Mouse (Mus musculus) megakaryocyte-erythroid progenitor cell, adult 5-6 weeks (primary cell): ENCODE data around the gene Bcl2l10. TPM values are rescaled to one million over a fixed set of nuclear protein-coding genes. Genes with fewer than 3 reads are reported as not detected.
A peak's percentile ranks its signal among the peaks of the same experiment; 100 is the strongest.

Experiments used
- ATAC-seq: replicated peaks from 2 replicates; pipeline ENCODE4 v1.8.0; 2016; ENCODE audit warnings: mild to moderate bottlenecking, inconsistent platforms; ENCODE audit not compliant: severe bottlenecking, poor library complexity, low FRiP score, low TSS enrichment
- total RNA-seq, 2 experiments: library from RNA; stranded (forward) in 1 of 2; stranded (reverse) in 1 of 2; fragments of 200-1000, 215-1000 nt in 1 of 2; fragments of >200 nt in 1 of 2; fragmentation: Nextera tagmentation in 1 of 2; gene quantifications; 2 replicates each; pipeline ENCODE4 v1.2.3; 2014 to 2017

The Bcl2l10 gene
- total RNA-seq (2014; fragmentation: Nextera tagmentation): not detected in 2 replicates
- not detected in 2 replicates for total RNA-seq (2017)

GRCm38 (mm10) chr9:75347458-75347857 lies at the start of gene Bcl2l10:
Gene Bcl2l10, plus strand, starts transcription at chr9:75347758.
- ATAC-seq: no peak

GRCm38 (mm10) chr9:75299342-75299741 lies 48.2 kb upstream of the Bcl2l10 start:
- ATAC-seq: 0 out of 2 replicates have a peak, but pooled peaks have one; percentile 52

- no peak for ATAC-seq
These were observed 44.5 kb upstream of the Bcl2l10 start for GRCm38 (mm10) chr9:75303033-75303432.

GRCm38 (mm10) chr9:75303701-75304261 lies 43.8 kb upstream of the Bcl2l10 start:
- no peak for ATAC-seq

- no peak for ATAC-seq
These were observed 43.3 kb upstream of the Bcl2l10 start for GRCm38 (mm10) chr9:75304286-75304685.

- no peak for ATAC-seq
These were observed 41.2 kb upstream of the Bcl2l10 start, which contains the start of gene Gnb5 for GRCm38 (mm10) chr9:75306126-75306898. Gene Gnb5, plus strand, starts transcription at chr9:75306288.

GRCm38 (mm10) chr9:75307015-75307414 lies 40.5 kb upstream of the Bcl2l10 start:
- no peak for ATAC-seq

GRCm38 (mm10) chr9:75308621-75309020 lies 38.9 kb upstream of the Bcl2l10 start:
- ATAC-seq: no peak

- ATAC-seq: 0 out of 2 replicates have a peak, but pooled peaks have one; percentile 35
These were observed 35.5 kb upstream of the Bcl2l10 start for GRCm38 (mm10) chr9:75312008-75312407.

- ATAC-seq: no peak
These were observed 34.3 kb upstream of the Bcl2l10 start for GRCm38 (mm10) chr9:75313138-75313831.

- peak; percentile 89 for ATAC-seq
These were observed 33.6 kb upstream of the Bcl2l10 start for GRCm38 (mm10) chr9:75313832-75314516.

- no peak for ATAC-seq
These were observed 32.9 kb upstream of the Bcl2l10 start for GRCm38 (mm10) chr9:75314517-75315105.

- ATAC-seq: no peak
These were observed 32.3 kb upstream of the Bcl2l10 start for GRCm38 (mm10) chr9:75315238-75315637.

GRCm38 (mm10) chr9:75316771-75317170 lies 30.8 kb upstream of the Bcl2l10 start:
- ATAC-seq: no peak

- no peak for ATAC-seq
These were observed 29.4 kb upstream of the Bcl2l10 start for GRCm38 (mm10) chr9:75318196-75318595.

GRCm38 (mm10) chr9:75319365-75319764 lies 28.2 kb upstream of the Bcl2l10 start:
- no peak for ATAC-seq

GRCm38 (mm10) chr9:75322099-75322885 lies 25.3 kb upstream of the Bcl2l10 start:
- no peak for ATAC-seq

GRCm38 (mm10) chr9:75328047-75328446 lies 19.5 kb upstream of the Bcl2l10 start:
- ATAC-seq: no peak

GRCm38 (mm10) chr9:75330821-75331220 lies 16.7 kb upstream of the Bcl2l10 start:
- no peak for ATAC-seq
